Mouse (Mus musculus) natural killer cell, adult 2 months (primary cell): ENCODE results near the gene Tbx3.
A peak's percentile ranks its signal among the peaks of the same experiment; 100 is the strongest.

Experiments
- DNase-seq, 2 experiments: peaks; one replicate each; pipeline ENCODE4 v3.0.0; 2022; ENCODE audit warnings: low spot score in 2 of 2

The Tbx3 gene

DNA sequence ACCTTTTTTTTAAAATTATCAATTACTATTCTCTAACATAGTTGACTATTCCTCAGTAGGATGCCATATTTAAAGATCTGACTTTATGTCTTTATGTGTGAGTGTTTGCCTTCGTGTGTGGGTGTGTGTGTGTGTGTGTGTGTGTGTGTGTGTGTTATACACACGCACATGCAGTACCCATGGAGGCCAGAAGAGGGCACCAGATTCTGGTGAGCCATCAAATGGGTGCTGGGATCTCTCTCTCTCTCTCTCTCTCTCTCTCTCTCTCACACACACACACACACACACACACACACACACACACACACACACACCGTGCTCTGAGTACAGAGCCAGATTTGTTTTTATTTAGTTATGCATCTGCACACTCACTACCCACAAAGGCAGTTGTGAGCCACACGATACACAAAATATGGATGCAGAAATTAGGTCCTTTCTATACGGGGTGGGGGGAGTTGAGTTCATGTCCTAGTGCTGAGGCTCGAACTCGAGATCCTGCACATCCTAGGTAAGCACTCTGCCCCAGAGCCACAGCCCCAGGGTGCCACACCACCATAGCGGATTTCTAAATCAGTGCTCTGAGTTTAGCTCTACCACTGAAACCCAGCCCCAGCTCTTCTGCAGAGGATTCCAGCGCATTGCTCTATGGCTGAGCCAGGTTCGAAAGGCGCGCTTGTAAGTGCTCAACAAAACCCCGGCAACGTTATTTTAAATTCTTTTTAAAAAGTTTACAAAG, 38.5 kb downstream of the Tbx3 start:
- DNase-seq = no peak

- no peak for DNase-seq
These were observed 39.5 kb downstream of the Tbx3 start for GRCm38 (mm10) chr5:119709826-119710559.

DNA sequence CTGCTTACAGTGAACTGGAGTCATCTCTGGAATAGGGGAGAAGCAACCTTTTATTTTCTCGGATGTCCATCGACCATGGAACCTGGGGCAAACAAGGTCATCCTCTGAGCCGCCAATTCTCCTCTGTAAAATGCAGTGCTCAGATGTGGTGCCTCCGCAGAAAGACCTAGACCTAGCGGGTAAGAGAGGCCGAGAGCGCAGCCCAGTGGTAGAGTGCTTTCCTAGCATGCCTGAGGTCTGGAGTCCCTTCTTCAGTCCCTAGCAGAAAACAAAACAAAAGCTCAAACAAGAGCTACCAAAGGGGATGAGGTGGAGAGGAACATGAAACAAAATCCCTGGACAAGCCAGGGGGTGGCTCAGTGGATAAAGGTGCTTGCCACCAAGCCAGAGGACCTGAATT, 40.3 kb downstream of the Tbx3 start:
- no peak for DNase-seq

DNA sequence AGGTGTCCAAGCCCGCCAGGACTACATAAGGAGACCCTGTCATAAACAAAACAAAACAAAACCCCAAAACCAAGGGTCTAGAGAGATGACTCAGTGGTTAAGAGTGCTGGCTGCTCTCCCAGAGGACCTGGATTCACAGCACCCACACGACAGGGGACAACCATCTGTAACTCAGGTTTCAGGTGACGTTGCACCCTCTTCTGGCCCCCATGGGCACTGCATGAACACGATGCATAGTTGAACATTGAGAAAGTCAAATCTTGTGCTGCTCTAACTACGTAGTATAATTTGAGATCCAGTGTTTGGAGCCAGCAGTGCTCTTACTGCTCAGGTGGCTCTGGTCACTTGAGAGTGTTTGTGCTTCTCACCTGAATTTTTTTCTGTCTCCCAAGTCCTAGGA, 41.2 kb downstream of the Tbx3 start:
- DNase-seq = no peak

DNA sequence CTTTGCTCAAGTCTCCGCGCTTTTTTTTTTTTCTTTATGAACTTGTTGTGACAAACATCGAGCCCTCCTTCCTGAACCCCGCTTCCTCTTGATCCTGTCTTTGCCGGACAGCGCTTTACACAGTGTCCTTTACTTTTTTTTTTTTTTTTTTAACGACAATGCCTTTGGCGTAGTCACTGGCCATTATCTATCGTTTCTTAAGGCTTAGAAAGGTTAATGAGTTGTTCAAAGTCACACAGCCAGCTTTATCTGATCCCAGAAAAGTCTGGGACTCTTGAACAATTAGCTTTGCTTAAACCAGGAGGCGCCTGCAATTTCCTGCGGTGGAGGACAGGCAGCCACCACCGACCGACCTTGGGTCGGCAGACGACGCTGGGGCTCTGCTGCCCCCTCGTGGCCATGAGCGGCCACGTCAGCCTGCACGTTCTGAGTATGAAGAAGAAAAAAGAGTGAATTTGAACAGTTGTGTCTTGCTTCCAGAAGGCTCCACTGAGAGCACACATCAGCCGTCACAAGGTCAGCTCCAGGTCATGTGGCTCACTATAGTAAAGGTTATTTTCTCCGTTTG, 42.3 kb downstream of the Tbx3 start:
- peak; percentile 23 to 41 for DNase-seq

GRCm38 (mm10) chr5:119720471-119721265, 50.2 kb downstream of the Tbx3 start:
- no peak for DNase-seq

GRCm38 (mm10) chr5:119732978-119733377, 62.5 kb downstream of the Tbx3 start:
- DNase-seq = no peak
